Mouse (Mus musculus): ENCODE data around the gene Klk9. TPM values are rescaled to one million over a fixed set of nuclear protein-coding genes. Genes with fewer than 3 reads are reported as not detected.

Gene Klk9
- polyA plus RNA-seq (2016; fragmentation: Nextera tagmentation; extraction: Ambion mirVana) = 0.14 TPM in 1 of 2 replicates, not detected in the other

DNA sequence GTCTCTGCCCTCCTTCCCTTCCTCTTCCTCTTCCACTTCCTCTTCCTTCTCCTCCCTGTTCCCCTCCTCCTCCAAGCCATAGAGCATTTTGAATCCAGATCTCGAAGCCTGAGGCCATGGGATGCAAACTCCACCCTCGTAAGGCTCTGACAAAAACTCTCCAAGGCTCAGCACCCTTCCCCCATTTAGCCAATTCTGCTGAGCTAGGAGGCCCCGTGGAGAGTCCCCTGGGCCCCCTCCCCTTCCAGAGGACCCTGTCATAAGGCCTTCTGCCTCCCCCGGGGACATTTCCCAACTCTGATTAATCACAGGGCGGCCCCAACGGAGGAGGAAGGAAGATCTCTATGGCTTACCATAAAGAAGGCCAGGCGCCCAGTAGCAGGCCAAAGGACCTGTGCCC, at the start of gene Klk9:
Klk9 (plus strand) TSS at position 301 of the 400 bp plus-strand sequence.
- WGBS = 73% methylated on average over 7 of the region's 7 CpGs

DNA sequence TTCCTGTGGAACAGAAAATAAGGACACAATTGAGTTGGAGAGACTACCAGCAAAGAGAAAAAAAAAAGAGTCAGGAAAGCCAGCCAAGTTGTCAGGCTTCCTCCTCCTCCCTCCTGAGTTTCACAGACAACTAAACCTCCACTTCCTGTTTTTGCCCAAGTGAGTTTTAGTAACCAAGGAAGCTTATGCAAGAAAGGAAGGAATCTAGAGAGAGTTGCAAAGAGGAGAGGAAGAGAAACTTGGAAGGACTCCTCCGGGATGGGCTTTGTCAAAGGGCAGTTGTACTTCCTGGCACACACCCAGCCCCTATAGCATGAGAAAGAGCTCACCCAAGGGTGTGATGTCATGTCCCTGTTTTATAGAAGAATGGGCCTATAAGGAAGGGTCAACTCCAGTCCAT, 43.9 kb upstream of the Klk9 start:
- Histone ChIP-seq H3K4me3 (no peak overlapping the region), H3K4me1 (no peaks in the 10 kb centered on the region), H3K9ac (no peak overlapping the region), H3K27ac (no peak overlapping the region), H3K27me3 (no peaks in the 10 kb centered on the region), H3K4me2 (replicated peaks) (no peak overlapping the region), H3K36me3 (no peaks in the 10 kb centered on the region), H3K9me3 (no peaks in the 10 kb centered on the region)
- no peak for ATAC-seq (ENCODE audit: insufficient number of reproducible peaks, insufficient read depth, low FRiP score, low TSS enrichment)
- WGBS = 70% methylated on average over 1 of the region's 1 CpGs

More for the DNA sequence above, at the start of gene Klk9:
- Histone ChIP-seq H3K27ac (no peak within 1 kb of the TSS), H3K4me3 (no peak within 1 kb of the TSS), H3K9ac (no peak within 1 kb of the TSS), H3K27me3 (peaks cover 13% of the 10 kb centered on the region), H3K4me1 (no peaks in the 10 kb centered on the region), H3K36me3 (no peaks in the 10 kb centered on the region), H3K9me3 (no peaks in the 10 kb centered on the region), H3K4me2 (replicated peaks) (no peak within 1 kb of the TSS)
- no peak for ATAC-seq (ENCODE audit: insufficient number of reproducible peaks, insufficient read depth, low FRiP score, low TSS enrichment)

DNA sequence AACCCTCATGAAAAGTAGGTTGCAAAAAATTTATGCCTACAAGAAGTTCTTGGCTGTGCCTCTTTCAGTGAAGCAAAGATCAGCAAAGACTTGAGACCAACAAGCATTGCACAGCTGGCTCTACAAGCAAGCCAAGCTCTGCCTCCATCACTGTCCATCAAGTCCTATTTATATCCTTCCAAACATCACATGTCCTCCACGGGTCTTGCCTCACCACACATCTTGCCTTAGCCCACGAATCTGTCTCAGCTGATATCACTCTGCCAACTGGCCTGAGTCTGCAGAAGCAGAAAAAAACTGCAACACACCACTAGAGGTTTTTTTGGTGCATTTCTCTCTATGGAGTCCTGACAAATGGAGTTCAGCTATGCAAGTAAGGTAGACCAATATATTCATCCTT, 38.9 kb upstream of the Klk9 start:
- H3K9me3 ChIP-seq = no peaks in the 10 kb centered on the region
- no peaks in the 10 kb centered on the region for H3K36me3 ChIP-seq
- no peak overlapping the region for H3K27ac ChIP-seq
- no peaks in the 10 kb centered on the region for H3K4me1 ChIP-seq
- no peak overlapping the region for H3K4me2 ChIP-seq (replicated peaks)
- no peaks in the 10 kb centered on the region for H3K27me3 ChIP-seq
- 83% methylated on average over 2 of the region's 2 CpGs for WGBS
- ATAC-seq (ENCODE audit: insufficient number of reproducible peaks, insufficient read depth, low FRiP score, low TSS enrichment) = no peak
- no peak overlapping the region for H3K4me3 ChIP-seq
- no peak overlapping the region for H3K9ac ChIP-seq

DNA sequence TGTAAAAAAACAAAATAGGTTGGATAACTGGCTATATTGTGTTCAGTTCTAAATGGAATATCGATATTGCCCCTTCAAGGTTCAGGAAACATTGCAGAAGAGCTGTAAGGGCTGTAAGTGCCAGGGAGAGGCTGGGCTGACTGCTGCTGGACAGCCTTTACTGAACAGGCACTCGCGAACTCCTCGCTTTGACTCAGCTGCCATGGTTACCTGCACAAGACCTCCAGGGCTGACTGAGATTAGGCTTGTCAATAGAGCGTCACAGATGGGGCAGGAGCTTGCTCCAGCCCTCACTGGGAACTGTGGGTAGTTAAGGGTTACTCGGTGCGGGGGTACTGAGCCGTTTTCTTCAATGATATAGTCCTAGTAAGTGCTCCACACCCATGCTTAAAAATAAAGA, 25.2 kb upstream of the Klk9 start:
- 46% methylated on average over 8 of the region's 8 CpGs for WGBS
- Histone ChIP-seq H3K9me3 (no peaks in the 10 kb centered on the region), H3K4me3 (no peak overlapping the region), H3K9ac (no peak overlapping the region), H3K36me3 (no peaks in the 10 kb centered on the region), H3K4me2 (replicated peaks) (no peak overlapping the region), H3K27ac (no peak overlapping the region), H3K4me1 (no peaks in the 10 kb centered on the region), H3K27me3 (no peaks in the 10 kb centered on the region)
- no peak for ATAC-seq (ENCODE audit: insufficient number of reproducible peaks, insufficient read depth, low FRiP score, low TSS enrichment)

DNA sequence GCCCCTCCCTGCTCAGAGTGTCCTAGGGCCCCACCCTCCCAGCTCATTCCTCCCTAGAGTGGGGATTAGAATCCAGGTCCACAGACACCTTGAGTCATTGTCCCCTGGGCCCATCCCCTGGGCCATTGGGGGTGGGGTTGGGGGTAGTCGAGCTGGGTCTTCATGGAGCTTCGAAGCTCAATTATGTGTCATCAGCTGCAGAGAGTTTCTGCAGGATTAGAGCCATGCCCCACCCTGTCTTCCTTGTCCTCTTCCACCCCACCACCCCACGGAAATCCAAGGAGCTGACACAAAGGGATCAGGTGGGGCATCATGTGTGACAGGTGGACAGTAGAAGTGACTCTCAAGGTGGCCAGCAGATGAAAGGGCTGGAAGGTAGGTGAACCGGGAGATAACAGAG, 23.1 kb upstream of the Klk9 start, which contains the start of gene Klk12:
Klk12 (plus strand) TSS at position 301 of the 400 bp plus-strand sequence.
- no peak within 1 kb of the TSS for H3K4me2 ChIP-seq (replicated peaks)
- no peak within 1 kb of the TSS for H3K9ac ChIP-seq
- no peak for ATAC-seq (ENCODE audit: insufficient number of reproducible peaks, insufficient read depth, low FRiP score, low TSS enrichment)
- no peak within 1 kb of the TSS for H3K4me3 ChIP-seq
- no peaks in the 10 kb centered on the region for H3K9me3 ChIP-seq
- H3K36me3 ChIP-seq = no peaks in the 10 kb centered on the region
- WGBS = 66% methylated on average over 4 of the region's 4 CpGs
- H3K27ac ChIP-seq = no peak within 1 kb of the TSS
- H3K4me1 ChIP-seq = no peaks in the 10 kb centered on the region
- no peaks in the 10 kb centered on the region for H3K27me3 ChIP-seq

DNA sequence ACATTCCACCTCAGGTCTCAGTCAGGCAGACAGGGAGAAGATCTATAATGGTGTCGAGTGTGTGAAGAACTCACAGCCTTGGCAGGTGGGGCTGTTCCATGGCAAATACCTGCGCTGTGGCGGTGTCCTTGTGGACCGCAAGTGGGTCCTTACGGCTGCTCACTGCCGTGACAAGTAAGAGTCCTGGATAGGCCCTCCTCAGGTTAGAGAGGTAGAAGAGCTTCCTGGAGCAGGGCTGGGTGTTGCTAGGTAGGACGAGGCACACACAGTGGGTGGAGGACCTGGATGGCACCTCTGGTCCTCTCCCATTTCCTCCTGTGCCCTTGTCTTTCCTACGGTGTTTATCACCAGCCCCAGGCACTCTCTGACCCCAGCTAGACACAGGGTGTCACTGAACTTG, 22.1 kb upstream of the Klk9 start:
- no peaks in the 10 kb centered on the region for H3K27me3 ChIP-seq
- no peaks in the 10 kb centered on the region for H3K4me1 ChIP-seq
- H3K36me3 ChIP-seq = no peaks in the 10 kb centered on the region
- no peaks in the 10 kb centered on the region for H3K9me3 ChIP-seq
- ATAC-seq (ENCODE audit: insufficient number of reproducible peaks, insufficient read depth, low FRiP score, low TSS enrichment) = no peak
- no peak overlapping the region for H3K4me3 ChIP-seq
- H3K4me2 ChIP-seq (replicated peaks) = no peak overlapping the region
- H3K27ac ChIP-seq = no peak overlapping the region
- WGBS = 85% methylated on average over 8 of the region's 8 CpGs
- H3K9ac ChIP-seq = no peak overlapping the region

DNA sequence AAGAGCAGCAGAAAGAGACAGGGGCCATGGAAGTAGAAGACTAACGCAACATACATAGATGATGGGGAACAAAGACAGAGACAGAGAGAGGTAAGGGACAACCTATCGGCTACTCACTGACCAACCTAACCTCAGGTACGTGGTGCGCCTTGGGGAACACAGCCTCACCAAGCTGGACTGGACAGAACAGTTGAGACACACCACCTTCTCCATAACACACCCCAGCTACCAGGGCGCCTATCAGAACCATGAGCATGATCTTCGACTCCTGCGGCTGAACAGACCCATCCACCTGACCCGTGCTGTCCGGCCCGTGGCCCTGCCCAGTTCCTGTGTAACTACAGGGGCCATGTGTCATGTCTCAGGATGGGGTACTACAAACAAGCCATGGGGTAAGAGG, 21.0 kb upstream of the Klk9 start:
- ATAC-seq (ENCODE audit: insufficient number of reproducible peaks, insufficient read depth, low FRiP score, low TSS enrichment) = no peak
- Histone ChIP-seq H3K4me3 (no peak overlapping the region), H3K4me1 (no peaks in the 10 kb centered on the region), H3K27ac (no peak overlapping the region), H3K27me3 (no peaks in the 10 kb centered on the region), H3K36me3 (no peaks in the 10 kb centered on the region), H3K9me3 (no peaks in the 10 kb centered on the region), H3K4me2 (replicated peaks) (no peak overlapping the region), H3K9ac (no peak overlapping the region)
- 94% methylated on average over 10 of the region's 10 CpGs for WGBS

DNA sequence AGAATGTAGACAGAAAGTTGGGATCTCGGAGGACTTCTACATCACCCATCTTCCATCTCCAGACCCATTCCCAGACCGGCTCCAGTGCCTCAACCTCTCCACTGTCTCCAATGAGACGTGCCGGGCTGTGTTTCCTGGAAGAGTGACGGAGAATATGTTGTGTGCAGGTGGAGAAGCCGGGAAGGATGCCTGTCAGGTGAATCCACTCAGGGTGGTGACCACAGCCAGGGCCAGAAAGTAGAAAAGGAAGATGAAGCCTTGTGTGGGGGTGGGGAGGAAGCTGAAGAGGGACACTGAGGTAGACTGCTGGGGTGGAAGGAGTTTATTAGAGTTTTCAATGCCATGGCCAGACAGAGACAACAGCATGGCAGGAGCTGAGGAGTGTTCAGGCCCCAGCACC, 19.8 kb upstream of the Klk9 start:
- H3K4me3 ChIP-seq = no peak overlapping the region
- no peaks in the 10 kb centered on the region for H3K27me3 ChIP-seq
- H3K4me2 ChIP-seq (replicated peaks) = no peak overlapping the region
- no peak overlapping the region for H3K9ac ChIP-seq
- H3K36me3 ChIP-seq = no peaks in the 10 kb centered on the region
- WGBS = 89% methylated on average over 6 of the region's 6 CpGs
- no peaks in the 10 kb centered on the region for H3K4me1 ChIP-seq
- ATAC-seq (ENCODE audit: insufficient number of reproducible peaks, insufficient read depth, low FRiP score, low TSS enrichment) = no peak
- H3K27ac ChIP-seq = no peak overlapping the region
- H3K9me3 ChIP-seq = no peaks in the 10 kb centered on the region

DNA sequence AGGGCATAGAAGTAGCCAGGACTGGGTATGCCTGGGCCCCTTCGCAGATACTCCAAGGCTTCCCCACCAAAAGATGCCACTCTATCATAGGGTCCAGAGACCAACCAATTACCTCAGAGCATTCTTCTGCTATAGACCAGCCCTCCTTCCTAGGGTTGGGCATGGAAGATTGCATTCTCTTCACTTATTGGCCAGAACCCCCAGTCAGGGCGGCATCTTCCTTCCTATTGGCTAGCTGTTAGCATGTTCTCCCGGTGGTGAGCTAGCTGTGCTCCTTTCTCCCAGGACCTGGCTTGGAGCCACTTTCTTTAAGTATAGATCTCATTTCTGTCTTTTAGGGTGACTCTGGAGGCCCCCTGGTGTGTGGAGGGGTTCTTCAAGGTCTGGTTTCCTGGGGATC, 18.8 kb upstream of the Klk9 start:
- 80% methylated on average over 3 of the region's 3 CpGs for WGBS

DNA sequence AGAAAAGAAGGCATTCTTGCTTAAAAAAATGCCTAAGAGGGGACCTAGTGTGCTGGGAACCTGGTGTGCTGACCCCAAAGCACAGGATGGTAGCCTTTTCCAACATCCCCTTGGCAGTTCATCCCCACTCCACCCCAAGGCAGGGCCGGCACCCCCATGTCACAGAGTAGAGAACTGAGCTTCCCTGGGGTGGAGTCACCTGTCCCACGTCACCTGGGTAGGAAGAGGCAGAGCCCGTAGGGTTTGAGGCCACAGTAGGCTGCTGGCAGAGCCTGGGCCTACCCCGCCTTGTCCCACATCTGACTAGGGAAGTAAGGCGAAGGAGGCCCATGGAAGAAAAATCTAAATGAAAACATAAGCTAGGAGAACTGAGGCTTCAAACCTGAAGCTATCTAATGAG, 17.3 kb upstream of the Klk9 start, which contains the start of gene Klk11:
Klk11 (plus strand) TSS at position 241 of the 400 bp plus-strand sequence.
- Histone ChIP-seq H3K4me3 (no peak within 1 kb of the TSS), H3K9me3 (no peaks in the 10 kb centered on the region), H3K4me2 (replicated peaks) (no peak within 1 kb of the TSS), H3K9ac (no peak within 1 kb of the TSS), H3K27ac (peak within 1 kb of the TSS; percentile 46; the same call in 1 of the 2 replicates), H3K36me3 (no peaks in the 10 kb centered on the region), H3K4me1 (no peaks in the 10 kb centered on the region), H3K27me3 (no peaks in the 10 kb centered on the region)
- WGBS = 93% methylated on average over 5 of the region's 5 CpGs
- ATAC-seq (ENCODE audit: insufficient number of reproducible peaks, insufficient read depth, low FRiP score, low TSS enrichment) = no peak

More for the DNA sequence above, 18.8 kb upstream of the Klk9 start:
- Histone ChIP-seq H3K4me1 (no peaks in the 10 kb centered on the region), H3K36me3 (no peaks in the 10 kb centered on the region), H3K4me3 (no peak overlapping the region), H3K9me3 (no peaks in the 10 kb centered on the region), H3K4me2 (replicated peaks) (no peak overlapping the region), H3K9ac (no peak overlapping the region), H3K27me3 (no peaks in the 10 kb centered on the region), H3K27ac (no peak overlapping the region)
- no peak for ATAC-seq (ENCODE audit: insufficient number of reproducible peaks, insufficient read depth, low FRiP score, low TSS enrichment)

DNA sequence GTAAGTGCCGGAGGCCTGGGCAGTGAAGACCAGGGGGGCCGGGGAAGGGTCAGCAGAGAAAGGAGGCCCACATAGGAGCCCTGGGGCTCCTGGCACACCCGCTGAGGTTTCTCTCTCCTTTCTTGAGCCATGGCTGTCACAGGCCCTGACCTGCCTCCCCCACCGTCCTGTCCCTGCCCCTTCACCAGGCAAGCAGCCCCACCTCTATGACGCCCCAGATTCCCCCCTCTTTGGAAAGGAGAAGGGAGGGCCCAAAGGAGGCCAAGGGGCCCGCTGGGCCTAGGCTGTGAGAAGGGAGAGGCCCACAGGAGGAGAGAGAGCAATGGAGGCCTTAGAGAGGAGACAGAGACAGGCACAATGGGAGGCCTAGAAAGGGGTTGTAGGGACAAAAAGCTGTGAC, 16.9 kb upstream of the Klk9 start:
- WGBS = 46% methylated on average over 6 of the region's 6 CpGs
- Histone ChIP-seq H3K4me3 (no peak overlapping the region), H3K4me1 (no peaks in the 10 kb centered on the region), H3K36me3 (no peaks in the 10 kb centered on the region), H3K9ac (no peak overlapping the region), H3K9me3 (no peaks in the 10 kb centered on the region), H3K27ac (peak overlapping the region; percentile 46; the same call in 1 of the 2 replicates), H3K4me2 (replicated peaks) (no peak overlapping the region), H3K27me3 (no peaks in the 10 kb centered on the region)
- ATAC-seq (ENCODE audit: insufficient number of reproducible peaks, insufficient read depth, low FRiP score, low TSS enrichment) = no peak

DNA sequence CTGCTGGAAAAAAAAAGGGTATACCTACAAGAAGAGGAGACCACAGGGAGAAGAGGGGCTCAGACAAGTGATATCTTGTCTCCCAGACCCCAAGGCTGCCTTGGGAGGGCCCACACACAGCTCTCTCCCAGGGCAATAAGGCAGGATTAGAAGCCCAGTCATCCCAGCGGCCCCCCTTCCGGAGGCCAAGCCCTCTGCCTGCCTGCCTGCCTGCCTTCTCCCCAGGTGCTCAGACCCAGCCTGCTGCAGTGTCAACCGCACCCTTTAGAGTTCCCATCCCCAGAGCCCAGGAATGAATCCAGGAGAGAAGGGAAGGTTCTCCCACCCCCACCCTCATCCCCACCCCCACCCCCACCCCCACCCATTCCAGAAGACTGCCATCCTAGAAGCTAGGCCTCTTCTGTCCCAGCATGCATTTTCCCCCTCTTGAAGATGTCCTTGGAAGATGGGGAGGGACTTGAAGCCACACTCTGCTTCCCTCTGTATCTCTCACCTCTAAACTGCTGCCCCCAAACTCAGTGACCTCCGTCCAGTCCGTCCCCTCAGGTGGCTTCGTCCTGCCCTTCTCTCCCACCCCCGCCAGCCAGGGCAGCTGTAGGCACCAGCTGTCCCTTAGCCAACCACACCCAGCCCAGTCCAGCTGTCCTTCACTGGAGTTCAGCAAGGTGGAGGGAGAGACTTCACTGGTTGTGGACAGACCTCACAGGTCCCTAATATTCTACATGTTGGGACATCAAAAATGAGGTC, 16.2 kb upstream of the Klk9 start:
- H3K9ac ChIP-seq = no peak overlapping the region
- H3K27me3 ChIP-seq = no peaks in the 10 kb centered on the region
- H3K4me2 ChIP-seq (replicated peaks) = no peak overlapping the region
- H3K4me1 ChIP-seq = no peaks in the 10 kb centered on the region; the same call in 1 of the 2 replicates
- H3K4me3 ChIP-seq = no peak overlapping the region
- ATAC-seq (ENCODE audit: insufficient number of reproducible peaks, insufficient read depth, low FRiP score, low TSS enrichment) = no peak
- 40% methylated on average over 7 of the region's 7 CpGs for WGBS
- H3K27ac ChIP-seq = 0 out of 2 replicates have a peak overlapping the region, but pooled peaks have one; percentile 46
- H3K9me3 ChIP-seq = no peaks in the 10 kb centered on the region
- H3K36me3 ChIP-seq = no peaks in the 10 kb centered on the region

Data from embryonic facial prominence, embryonic 12.5 days (tissue).